Mouse (Mus musculus): ENCODE measurements around the gene Trpc1. TPM values are rescaled to one million over a fixed set of nuclear protein-coding genes. Genes with fewer than 3 reads are reported as not detected.
A peak's percentile ranks its signal among the peaks of the same experiment; 100 is the strongest.

Gene Trpc1
- total RNA-seq, 2 experiments from 2014 or later: 3.3 to 3.7 TPM

DNA sequence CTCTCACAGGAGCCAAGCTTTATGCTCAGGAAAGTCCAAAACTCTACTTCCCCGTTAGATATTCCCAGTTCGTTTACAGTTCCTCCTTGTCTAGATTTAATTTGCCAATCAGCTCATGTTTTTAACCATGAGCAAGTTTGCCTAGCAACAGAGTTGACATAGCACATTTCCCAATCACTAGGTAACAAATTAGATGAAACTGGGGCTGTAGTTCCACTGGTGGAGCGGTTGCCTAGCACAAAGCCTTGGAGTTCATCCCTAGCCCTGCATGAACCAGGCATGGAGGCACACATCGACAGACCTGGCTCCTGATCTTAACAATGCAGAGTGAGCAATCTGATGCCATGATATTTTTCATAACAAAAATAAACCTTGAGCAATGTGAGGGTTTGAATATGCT, 50.9 kb downstream of the Trpc1 start:
- no peak for DNase-seq (ENCODE audit: low spot score in 2 of 2)

DNA sequence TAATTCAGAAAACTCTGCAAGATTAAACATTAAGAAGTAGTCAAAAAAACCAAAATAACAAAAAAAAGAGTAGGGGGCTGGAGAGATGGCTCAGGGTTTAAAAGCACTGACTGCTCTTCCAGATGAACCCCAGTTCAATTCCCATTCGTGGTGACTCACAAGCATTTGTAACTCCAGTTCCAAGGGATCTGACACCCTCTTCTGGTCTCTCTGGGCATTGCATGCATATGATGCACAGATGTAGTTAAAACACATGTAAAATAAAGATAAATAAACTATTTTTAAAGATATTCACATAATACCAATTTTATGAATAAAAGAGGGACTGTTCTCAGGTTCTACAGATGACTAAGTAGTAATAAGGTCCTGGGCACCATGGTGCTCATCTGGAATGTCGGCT, 52.4 kb downstream of the Trpc1 start:
- peak in 1 of 2 experiments; percentile 30 for DNase-seq (ENCODE audit: low spot score in 2 of 2)

DNA sequence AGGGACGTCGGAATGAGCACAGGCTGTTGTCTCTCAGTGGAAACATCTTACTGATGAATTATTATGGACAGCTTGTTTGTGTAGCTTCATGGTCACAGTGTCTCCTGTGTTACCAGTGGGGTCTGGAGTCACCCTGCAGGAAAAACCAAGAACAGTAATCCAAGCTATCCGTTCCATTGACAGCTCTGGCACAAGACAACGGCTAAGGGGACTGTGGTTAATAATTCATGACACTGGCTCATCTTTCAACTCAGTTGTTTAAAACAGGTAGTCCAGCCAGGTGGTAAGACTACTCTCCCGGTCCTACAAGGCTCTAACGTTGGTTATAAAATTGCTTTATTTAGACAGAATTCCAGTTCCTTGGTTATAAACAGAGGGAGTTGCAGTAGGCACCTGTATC, 53.6 kb downstream of the Trpc1 start:
- no peak for DNase-seq (ENCODE audit: low spot score in 2 of 2)

- no peak for DNase-seq (ENCODE audit: low spot score in 2 of 2)
These were observed 55.2 kb downstream of the Trpc1 start for GRCm38 (mm10) chr9:95695023-95695422.

GRCm38 (mm10) chr9:95694526-95694925, 55.6 kb downstream of the Trpc1 start:
- no peak for DNase-seq (ENCODE audit: low spot score in 2 of 2)

DNA sequence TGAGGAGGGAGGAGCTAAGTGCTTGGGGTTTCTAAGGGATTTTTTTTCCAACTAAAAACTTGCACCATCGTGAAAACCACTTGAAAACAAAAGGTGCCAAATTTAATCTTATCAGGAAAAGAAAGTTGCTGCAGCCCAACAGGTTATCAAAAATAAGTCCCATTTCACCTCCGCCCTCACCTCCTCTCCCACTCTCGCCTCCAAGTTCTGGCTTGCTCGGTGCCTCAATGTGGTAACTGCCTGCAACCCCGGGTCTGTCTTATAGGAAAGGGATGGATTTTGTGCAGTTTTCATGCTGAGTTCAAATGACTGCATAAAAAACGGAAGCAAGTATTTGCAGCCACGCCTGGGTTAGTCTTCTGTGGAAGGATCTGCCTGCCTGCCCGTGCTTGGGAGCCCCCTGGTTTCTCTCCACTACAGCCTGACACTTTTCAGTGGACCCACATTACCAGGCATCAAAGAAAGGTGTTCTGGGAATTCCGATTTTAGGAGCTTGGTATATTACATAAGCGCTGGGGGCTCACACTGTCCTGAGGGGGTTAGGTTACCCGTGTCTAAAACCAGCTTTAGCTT, 56.6 kb downstream of the Trpc1 start:
- no peak for DNase-seq (ENCODE audit: low spot score in 2 of 2)

GRCm38 (mm10) chr9:95692823-95693222, 57.4 kb downstream of the Trpc1 start:
- DNase-seq (ENCODE audit: low spot score in 2 of 2): no peak

DNA sequence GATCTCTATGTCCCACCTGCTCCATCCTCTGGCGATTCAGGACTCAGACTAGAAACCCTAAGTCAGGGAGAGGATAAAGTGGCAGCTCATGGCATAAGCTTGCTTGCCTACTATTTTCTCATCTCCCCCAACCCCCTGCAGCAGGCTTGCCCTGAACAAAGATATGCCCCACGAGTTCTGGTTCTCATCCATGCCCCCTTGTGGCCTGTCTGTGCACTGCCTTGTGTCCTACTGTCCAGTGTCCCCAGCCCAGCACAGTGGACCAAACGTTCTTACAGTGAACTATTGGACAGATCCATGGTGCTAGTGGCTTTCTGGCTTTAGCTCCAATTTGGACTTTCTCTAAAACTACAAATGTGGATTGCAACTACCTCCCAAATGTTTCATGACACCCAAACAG, 62.1 kb downstream of the Trpc1 start:
- no peak for DNase-seq (ENCODE audit: low spot score in 2 of 2)

DNA sequence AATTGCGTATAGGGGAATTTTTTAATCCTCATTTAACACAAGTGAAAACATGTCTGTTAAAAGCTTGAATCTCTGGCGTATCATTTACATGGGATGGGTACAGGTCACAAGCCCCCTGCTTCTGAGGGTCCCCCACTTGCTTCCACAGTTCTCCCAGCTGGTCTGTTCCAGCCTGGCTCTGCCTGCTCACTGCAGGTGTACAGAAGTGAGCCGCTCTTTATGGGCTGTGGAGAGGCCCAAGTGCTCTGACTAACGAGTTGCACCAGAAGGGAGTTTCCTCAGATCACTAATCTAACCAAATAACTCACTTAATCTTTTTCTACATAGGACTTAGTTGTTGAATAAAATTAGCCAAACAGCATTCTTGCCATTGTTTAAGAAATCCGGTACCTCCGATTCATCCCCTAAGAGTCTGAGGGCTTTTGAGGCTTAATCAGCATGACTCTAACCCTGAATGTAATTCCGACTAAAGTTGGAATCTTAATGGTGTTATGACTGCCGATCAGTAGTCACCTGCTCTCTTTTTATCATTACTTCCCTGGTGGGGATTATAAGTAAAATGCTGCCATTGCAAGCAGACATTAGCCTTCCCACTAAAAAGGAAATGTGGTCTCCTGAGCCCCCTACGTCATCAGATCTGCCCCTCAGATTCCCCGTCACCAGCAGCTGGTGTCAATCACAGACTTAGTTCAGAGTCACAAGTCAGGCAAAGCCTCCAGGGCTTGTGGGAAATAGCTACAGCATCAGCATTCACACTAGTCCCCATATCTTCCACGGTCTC, 64.3 kb downstream of the Trpc1 start:
- no peak for DNase-seq (ENCODE audit: low spot score in 2 of 2)

GRCm38 (mm10) chr9:95680691-95681090, 69.5 kb downstream of the Trpc1 start:
- no peak for DNase-seq (ENCODE audit: low spot score in 2 of 2)

GRCm38 (mm10) chr9:95679966-95680365, 70.2 kb downstream of the Trpc1 start:
- no peak for DNase-seq (ENCODE audit: low spot score in 2 of 2)

DNA sequence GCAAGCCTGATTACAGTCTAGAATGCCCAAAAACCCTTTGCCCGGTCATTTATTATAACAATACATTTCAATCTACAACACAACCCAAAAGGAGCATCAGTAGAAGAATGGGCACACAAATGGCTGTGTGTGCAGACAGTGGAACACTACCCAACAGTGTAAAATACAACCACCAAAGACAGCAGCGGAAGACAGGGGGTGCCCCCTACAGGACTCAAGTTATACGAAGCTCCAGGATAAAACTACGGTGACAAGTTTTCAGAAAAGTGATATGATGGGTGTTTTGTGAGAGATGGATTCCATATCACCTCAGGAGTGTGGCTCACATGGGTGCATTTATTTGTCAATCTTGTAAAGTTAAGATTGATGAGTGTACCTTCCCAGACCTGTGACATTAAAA, 74.2 kb downstream of the Trpc1 start:
- no peak for DNase-seq (ENCODE audit: low spot score in 2 of 2)

DNA sequence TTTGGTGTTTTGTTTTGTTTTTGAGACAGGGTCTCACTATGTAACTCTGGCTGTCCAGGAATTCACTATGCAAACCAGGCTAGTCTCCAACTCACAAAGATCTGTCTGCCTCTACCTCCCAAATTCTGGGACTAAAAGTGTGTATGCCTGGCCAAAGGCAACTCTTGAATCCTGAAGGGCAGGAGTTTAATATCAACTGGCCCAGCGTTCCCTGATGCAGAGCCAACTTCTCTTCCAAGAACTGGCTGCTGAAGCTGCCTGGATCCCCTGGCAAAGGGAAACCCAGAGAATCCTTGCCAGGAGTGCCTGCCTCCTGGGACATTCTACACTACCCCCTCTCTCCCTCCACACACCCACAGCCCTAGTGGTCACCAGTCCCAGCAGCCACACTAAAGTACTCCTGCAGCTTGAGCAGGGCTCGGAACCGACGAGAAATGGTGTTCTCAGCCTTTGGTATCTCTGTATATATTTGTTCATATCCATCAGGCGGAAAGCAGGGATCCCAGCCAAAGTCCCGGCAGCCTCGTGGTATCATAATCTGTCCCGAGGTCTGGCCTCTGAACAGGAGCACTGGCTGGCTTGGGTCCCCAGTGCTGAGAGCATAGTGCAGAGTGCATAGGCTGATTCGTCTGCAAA, 75.0 kb downstream of the Trpc1 start:
- DNase-seq (ENCODE audit: low spot score in 2 of 2): peak; percentile 22 to 59

DNA sequence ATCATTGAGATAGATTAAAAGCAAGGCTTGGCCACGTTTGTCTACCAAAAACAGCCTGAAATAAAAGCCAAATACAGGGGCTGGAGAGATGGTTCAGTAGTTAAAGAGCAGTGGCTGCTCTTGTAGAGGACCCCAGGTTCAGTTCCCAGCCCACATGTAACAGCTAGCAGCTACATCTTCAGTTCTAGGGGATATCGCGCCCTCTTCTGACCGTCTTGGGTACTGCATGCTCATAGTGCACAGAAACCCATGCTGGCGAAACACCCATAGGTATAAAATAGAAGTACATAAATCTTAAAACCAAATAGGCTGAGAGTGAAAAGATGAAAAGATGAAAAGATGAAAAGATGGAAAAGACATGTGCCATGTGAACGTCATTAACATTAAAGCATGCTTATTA, 77.4 kb downstream of the Trpc1 start:
- DNase-seq (ENCODE audit: low spot score in 2 of 2): no peak

DNA sequence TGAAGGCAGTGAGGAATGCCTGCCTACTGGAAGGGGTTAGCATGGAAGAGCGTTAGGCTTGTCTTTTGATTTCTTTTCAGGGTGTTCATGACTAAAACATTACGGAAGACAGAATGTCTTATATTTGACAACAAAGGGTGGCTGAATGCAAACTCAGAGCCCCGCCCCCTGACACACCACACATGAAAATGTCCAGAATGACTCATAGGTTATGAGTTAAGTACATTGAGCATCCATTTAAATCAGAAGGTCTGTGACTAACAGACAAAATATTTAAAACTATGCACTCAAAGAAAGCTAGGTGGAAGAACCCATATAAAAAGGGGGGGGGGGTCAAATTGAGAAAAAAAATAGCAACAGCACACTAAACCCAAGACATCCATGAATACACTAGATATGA, 77.8 kb downstream of the Trpc1 start:
- no peak for DNase-seq (ENCODE audit: low spot score in 2 of 2)

DNA sequence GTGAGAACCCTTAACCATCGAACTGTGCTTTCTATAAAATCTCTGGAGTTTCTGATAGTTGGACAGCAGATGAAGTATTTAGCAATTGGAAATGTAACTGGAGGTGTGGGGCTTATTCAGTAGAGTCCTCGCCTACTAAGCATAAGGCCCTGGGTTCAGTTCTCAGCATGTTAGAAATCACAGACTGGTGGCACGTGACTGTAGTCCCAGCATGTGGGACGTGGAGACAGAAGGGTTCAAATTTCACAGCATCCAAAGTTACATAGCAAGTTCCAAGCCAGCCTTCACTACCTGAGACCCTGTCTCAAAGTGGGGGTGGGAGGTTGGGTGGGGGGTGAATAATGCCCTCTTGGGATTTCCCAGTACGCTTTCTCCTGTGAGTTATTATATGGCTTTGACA, 81.9 kb downstream of the Trpc1 start:
- no peak for DNase-seq (ENCODE audit: low spot score in 2 of 2)

DNA sequence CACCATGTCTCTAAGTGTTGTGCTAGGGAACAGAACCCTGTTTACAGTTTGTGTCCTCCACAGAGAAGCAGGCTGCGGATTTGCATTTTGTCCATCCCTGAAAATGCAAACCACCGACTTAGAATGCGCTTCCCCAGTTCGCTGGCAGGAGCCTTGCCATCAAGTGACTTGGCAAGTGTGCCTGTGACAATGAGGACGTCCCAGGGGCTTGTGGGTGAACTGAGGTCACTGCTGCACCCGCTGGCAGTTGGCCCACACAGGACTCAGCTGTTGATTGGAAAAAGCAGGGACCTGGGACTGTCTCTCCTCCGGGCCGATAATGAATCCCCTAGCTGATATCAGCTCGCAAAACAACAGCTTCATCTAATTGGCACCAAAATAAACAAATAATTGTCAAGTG, 82.3 kb downstream of the Trpc1 start:
- peak; percentile 21 to 31 for DNase-seq (ENCODE audit: low spot score in 2 of 2)

- DNase-seq (ENCODE audit: low spot score in 2 of 2): no peak
These were observed 84.3 kb downstream of the Trpc1 start for GRCm38 (mm10) chr9:95665835-95666234.

- no peak for DNase-seq (ENCODE audit: low spot score in 2 of 2)
These were observed 85.7 kb downstream of the Trpc1 start for GRCm38 (mm10) chr9:95664290-95664989.

GRCm38 (mm10) chr9:95657941-95658340, 92.2 kb downstream of the Trpc1 start:
- no peak for DNase-seq (ENCODE audit: low spot score in 2 of 2)

Data from gastrocnemius, postnatal 4 days (tissue).